Mouse (Mus musculus): ENCODE measurements around the gene Atp6v0b. TPM values are rescaled to one million over a fixed set of nuclear protein-coding genes. Genes with fewer than 3 reads are reported as not detected.

Atp6v0b gene
- polyA plus RNA-seq, 1 experiment: 137 TPM

GRCm38 (mm10) chr4:117847011-117847410 is 40.1 kb downstream of the Atp6v0b start:
- TF ChIP-seq POLR2A (IDR thresholded peaks at IDR 0.05; ENCODE audit: low read depth, low read length) (no peak), CTCF (IDR thresholded peaks at IDR 0.05; ENCODE audit: borderline replicate concordance, insufficient read depth, low read length) (no peak)
- no peaks in the 10 kb centered on the region for H3K4me1 ChIP-seq (ENCODE audit: control insufficient read depth, insufficient read depth, low read length)
- no peak overlapping the region for H3K4me3 ChIP-seq (ENCODE audit: insufficient read depth, low read length)
- H3K27ac ChIP-seq (ENCODE audit: insufficient read depth, low read length): no peak overlapping the region

GRCm38 (mm10) chr4:117846261-117846660 is 40.9 kb downstream of the Atp6v0b start:
- no peaks in the 10 kb centered on the region for H3K4me1 ChIP-seq (ENCODE audit: control insufficient read depth, insufficient read depth, low read length)
- no peak overlapping the region for H3K4me3 ChIP-seq (ENCODE audit: insufficient read depth, low read length)
- no peak for TF ChIP-seq CTCF (IDR thresholded peaks at IDR 0.05; ENCODE audit: borderline replicate concordance, insufficient read depth, low read length)
- no peak for TF ChIP-seq POLR2A (IDR thresholded peaks at IDR 0.05; ENCODE audit: low read depth, low read length)
- H3K27ac ChIP-seq (ENCODE audit: insufficient read depth, low read length): no peak overlapping the region

- Histone ChIP-seq H3K4me3 (ENCODE audit: insufficient read depth, low read length) (no peak overlapping the region), H3K27ac (ENCODE audit: insufficient read depth, low read length) (no peak overlapping the region), H3K4me1 (ENCODE audit: control insufficient read depth, insufficient read depth, low read length) (no peaks in the 10 kb centered on the region)
- TF ChIP-seq POLR2A (IDR thresholded peaks at IDR 0.05; ENCODE audit: low read depth, low read length) (no peak), CTCF (IDR thresholded peaks at IDR 0.05; ENCODE audit: borderline replicate concordance, insufficient read depth, low read length) (no peak)
Observed at GRCm38 (mm10) chr4:117845316-117845715, 41.8 kb downstream of the Atp6v0b start.

GRCm38 (mm10) chr4:117844467-117844866 is 42.7 kb downstream of the Atp6v0b start:
- H3K4me3 ChIP-seq (ENCODE audit: insufficient read depth, low read length): no peak overlapping the region
- no peak overlapping the region for H3K27ac ChIP-seq (ENCODE audit: insufficient read depth, low read length)
- no peak for TF ChIP-seq CTCF (IDR thresholded peaks at IDR 0.05; ENCODE audit: borderline replicate concordance, insufficient read depth, low read length)
- TF ChIP-seq POLR2A (IDR thresholded peaks at IDR 0.05; ENCODE audit: low read depth, low read length): no peak
- H3K4me1 ChIP-seq (ENCODE audit: control insufficient read depth, insufficient read depth, low read length): no peaks in the 10 kb centered on the region

DNA sequence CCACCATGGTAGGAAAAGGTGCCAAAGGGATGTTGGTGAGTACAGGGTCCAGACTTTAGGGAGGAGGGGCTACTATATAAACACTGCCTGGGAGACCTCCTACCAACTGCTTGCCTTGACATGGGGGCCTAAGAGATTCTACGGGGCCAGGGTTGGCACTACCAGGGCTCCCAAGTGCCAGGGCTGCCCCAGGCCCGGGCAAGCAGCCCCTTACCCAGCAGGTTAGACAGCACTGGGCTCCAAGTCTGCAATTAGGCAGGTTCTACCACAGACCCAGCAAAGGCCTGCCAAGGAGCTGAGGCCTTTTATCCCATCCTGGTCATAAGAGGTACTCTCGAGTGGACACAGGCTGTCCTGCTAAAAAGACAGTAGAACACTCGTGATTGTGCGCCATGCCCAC is 44.0 kb downstream of the Atp6v0b start:
- Histone ChIP-seq H3K27ac (ENCODE audit: insufficient read depth, low read length) (no peak overlapping the region), H3K4me3 (ENCODE audit: insufficient read depth, low read length) (no peak overlapping the region), H3K4me1 (ENCODE audit: control insufficient read depth, insufficient read depth, low read length) (no peaks in the 10 kb centered on the region)
- TF ChIP-seq CTCF (IDR thresholded peaks at IDR 0.05; ENCODE audit: borderline replicate concordance, insufficient read depth, low read length): no peak
- no peak for TF ChIP-seq POLR2A (IDR thresholded peaks at IDR 0.05; ENCODE audit: low read depth, low read length)

DNA sequence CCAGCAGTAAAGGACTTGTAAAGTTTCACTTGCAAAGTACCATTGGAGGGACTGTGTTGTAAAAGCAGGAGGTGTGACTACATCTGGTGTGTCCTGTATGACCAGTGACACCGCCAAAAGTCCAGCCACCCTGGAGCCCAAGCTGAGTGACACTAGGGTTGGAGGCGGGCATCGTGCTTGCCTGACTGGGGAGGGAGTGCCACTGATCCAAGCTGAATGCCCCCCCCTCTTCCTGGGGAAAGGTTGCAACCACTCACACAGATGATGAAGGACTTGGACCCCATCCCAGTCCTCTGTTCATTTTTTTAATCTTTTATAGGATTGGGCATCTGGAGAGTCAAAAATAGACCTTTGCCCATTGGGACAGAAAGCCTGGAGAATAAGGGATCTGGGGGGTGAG is 45.6 kb downstream of the Atp6v0b start:
- Histone ChIP-seq H3K4me1 (ENCODE audit: control insufficient read depth, insufficient read depth, low read length) (no peaks in the 10 kb centered on the region), H3K4me3 (ENCODE audit: insufficient read depth, low read length) (no peak overlapping the region), H3K27ac (ENCODE audit: insufficient read depth, low read length) (no peak overlapping the region)
- no peak for TF ChIP-seq CTCF (IDR thresholded peaks at IDR 0.05; ENCODE audit: borderline replicate concordance, insufficient read depth, low read length)
- TF ChIP-seq POLR2A (IDR thresholded peaks at IDR 0.05; ENCODE audit: low read depth, low read length): no peak

DNA sequence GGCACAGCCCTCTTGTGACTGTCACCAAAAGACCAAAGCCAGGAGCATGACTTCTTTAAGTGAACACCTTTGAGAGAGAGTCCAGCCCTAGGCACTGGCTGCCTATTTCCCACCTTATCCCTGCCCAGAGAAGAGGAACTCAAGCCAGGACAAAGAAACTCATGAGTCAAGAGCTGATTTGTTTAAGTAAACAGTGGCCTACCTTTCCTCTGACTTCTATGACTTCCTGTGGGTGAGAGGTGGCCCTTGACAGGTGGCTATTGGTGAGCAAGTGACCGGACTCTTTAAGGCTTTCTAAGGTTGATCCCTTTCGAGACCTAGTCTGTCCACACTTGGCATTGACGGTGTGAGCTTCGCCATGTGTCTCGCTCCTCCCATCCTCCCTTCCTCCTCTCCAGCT is 46.3 kb downstream of the Atp6v0b start:
- H3K4me3 ChIP-seq (ENCODE audit: insufficient read depth, low read length): no peak overlapping the region
- no peaks in the 10 kb centered on the region for H3K4me1 ChIP-seq (ENCODE audit: control insufficient read depth, insufficient read depth, low read length)
- TF ChIP-seq POLR2A (IDR thresholded peaks at IDR 0.05; ENCODE audit: low read depth, low read length) (no peak), CTCF (IDR thresholded peaks at IDR 0.05; ENCODE audit: borderline replicate concordance, insufficient read depth, low read length) (no peak)
- no peak overlapping the region for H3K27ac ChIP-seq (ENCODE audit: insufficient read depth, low read length)

DNA sequence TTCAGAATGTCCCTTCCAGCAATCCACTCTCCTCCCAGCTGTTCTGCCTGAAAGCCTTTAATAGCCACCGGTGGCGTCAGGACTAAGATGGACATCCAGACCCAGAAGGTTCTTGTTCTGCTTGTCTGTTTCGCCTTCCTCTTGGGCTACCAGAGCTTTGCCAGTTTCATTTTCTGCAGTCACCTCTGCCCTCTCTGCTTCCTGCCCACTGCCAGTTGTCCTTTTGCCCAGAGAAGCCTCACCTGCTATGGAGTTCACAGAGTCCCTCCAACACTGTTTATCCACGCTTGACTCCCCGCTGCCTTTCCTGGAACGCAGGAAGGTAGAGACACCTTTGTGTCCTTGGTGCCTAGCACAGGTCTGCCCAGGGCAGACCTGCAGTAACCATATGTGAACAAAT is 47.8 kb downstream of the Atp6v0b start:
- Histone ChIP-seq H3K27ac (ENCODE audit: insufficient read depth, low read length) (no peak overlapping the region), H3K4me1 (ENCODE audit: control insufficient read depth, insufficient read depth, low read length) (no peaks in the 10 kb centered on the region), H3K4me3 (ENCODE audit: insufficient read depth, low read length) (no peak overlapping the region)
- TF ChIP-seq CTCF (IDR thresholded peaks at IDR 0.05; ENCODE audit: borderline replicate concordance, insufficient read depth, low read length) (no peak), POLR2A (IDR thresholded peaks at IDR 0.05; ENCODE audit: low read depth, low read length) (no peak)

DNA sequence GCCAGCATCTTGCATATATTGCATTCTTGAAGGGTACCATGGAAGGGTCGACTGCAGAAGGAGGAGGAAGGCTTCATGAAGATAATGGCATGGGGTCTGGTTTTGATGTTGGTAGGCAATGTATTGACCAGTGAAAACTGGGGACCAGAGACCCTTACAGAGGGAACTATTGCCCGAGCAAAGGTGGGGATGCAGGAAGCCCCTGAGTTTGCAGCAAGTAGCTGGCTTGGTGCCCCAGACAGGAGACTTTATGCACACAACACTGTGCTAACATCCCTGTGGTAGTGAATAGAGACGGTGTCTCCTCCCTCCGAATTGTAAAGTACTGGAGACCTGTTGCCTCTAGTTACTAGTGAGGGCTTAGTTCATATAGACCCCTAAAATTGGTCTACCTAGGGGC is 49.9 kb downstream of the Atp6v0b start:
- Histone ChIP-seq H3K27ac (ENCODE audit: insufficient read depth, low read length) (no peak overlapping the region), H3K4me1 (ENCODE audit: control insufficient read depth, insufficient read depth, low read length) (no peaks in the 10 kb centered on the region), H3K4me3 (ENCODE audit: insufficient read depth, low read length) (no peak overlapping the region)
- TF ChIP-seq POLR2A (IDR thresholded peaks at IDR 0.05; ENCODE audit: low read depth, low read length) (no peak), CTCF (IDR thresholded peaks at IDR 0.05; ENCODE audit: borderline replicate concordance, insufficient read depth, low read length) (no peak)

DNA sequence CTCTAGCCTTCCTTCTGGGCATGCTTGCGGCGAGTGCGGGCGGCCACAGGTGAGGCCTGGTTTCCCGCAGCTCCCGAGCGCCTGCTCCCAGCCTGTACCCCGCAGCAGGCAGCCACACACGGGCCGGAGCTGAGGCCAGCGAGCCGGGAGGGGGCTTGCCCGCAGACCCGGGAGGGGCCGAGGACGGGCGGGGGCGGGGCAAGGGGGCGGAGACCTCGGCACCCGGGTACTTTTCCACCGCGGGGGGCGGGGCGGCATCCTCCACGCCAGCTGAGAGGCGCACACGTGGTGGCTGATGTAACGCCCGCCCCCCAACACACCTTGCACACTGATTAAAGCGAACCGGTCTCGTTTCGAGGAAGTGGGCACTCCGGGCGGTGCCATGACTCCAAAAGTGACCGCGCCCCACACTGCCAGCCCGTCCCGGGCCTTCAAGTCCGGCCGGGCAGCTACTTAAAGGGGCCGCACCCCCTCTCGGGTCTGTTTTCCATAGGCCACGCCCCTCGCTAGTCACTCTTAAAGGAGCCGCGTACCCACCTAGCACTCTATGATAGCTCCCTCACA is 50.8 kb downstream of the Atp6v0b start:
- H3K4me1 ChIP-seq (ENCODE audit: control insufficient read depth, insufficient read depth, low read length): no peaks in the 10 kb centered on the region
- TF ChIP-seq POLR2A (IDR thresholded peaks at IDR 0.05; ENCODE audit: low read depth, low read length) (peak; percentile 69), CTCF (IDR thresholded peaks at IDR 0.05; ENCODE audit: borderline replicate concordance, insufficient read depth, low read length) (no peak)
- H3K4me3 ChIP-seq (ENCODE audit: insufficient read depth, low read length): peak overlapping the region; percentile 78
- H3K27ac ChIP-seq (ENCODE audit: insufficient read depth, low read length): peak overlapping the region; percentile 43

Measured in embryonic fibroblast, embryonic 13.5 days (primary cell).